Mouse (Mus musculus) spleen, adult 12 weeks (tissue): ENCODE results near the gene Csrnp1.

Source experiments
- DNase-seq: peaks from one replicate; pipeline ENCODE4 v3.0.0; 2022; ENCODE audit warnings: low spot score

Gene Csrnp1

DNA sequence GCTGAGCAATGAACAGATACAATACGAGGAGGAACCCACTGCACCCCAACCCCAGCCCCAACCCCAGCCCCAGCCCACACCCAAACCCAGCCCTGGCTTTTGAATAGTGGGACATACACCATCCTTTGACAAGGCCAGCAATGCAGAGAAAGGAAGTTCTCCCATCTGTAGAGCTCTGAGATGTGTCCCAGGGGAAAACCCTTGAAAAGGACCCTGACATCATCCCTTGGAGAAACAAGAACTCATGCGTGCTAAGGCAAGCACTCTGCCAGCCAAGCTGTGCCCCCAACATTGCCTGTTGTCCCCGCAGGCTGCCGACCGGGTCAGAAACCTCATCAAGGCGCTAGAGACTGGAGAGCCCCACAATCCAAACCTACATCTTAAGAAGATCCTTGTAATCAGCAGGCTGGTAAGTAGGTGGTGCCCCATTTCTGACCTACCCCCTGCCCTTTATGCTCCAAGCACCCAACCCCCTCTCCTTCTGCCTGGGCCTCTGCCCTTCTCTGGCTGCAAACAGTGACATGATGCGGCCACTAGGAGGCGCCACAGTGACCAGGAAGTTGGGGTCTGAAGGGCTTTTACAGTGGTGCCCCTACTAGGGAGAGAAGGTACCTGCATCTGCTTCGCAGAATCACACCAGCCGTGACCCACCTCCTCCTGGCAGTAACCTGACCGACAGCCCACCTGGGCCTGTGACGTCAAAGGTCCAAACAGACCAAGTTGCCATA, 39.1 kb downstream of the Csrnp1 start:
- DNase-seq, result no peak

DNA sequence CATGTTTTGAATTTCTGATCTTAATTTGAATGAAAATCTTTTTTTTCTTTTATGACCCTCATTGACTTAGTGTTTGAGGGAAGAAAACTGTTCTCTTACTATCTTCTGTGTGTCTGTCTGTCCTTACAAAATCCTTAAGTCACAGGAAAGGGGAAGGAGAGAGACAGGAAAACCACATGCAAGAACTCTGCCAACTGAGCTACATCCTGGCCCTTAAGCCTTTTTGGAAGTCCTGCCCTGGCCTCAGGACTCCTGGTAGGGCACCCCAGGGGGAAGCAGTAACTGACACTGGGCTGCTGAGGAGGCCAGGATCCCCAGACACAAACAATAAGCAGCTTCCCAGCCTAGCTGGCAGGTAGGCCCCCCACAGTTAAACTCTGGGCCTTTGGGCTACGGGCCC, 41.1 kb downstream of the Csrnp1 start:
- DNase-seq, result no peak

DNA sequence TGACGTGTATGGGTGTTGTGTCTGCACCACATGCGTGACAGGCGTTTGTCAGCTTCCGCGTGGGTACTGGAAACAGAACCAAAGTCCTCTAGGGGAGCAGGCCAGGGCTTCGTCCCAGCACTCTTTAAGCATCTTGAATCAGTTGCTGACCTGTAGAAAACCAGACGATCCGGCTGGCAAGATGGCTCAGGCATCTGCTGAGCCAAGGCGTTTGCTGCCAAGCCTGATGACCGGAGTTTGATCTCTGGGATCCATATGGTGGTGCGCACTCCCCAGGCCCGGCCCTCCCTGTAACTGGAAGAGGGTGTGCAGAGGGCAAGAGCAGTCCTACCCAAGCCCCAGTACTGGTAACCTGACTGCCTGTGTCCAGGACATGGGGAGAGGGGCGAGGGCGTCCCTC, 42.6 kb downstream of the Csrnp1 start:
- DNase-seq, result no peak

DNA sequence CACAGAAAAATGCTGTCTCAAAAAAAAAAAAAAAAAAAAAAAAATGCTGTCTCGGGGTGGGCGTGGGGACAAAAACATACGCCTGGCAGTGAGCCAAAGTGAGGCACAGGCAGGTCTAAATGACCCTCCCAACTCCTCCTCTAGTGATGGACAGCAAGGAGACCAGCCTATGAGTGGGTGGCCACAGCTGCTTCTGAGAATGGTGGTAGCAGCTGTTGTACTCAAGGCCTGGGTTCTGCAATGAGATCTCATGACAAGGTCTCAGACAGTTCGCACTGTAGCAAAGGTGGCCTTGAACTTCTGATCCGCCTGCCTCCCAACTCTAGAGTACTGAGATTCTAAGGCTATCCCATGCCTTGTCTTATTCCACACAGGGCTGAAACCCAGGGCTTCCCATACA, 43.1 kb downstream of the Csrnp1 start:
- DNase-seq, result no peak

DNA sequence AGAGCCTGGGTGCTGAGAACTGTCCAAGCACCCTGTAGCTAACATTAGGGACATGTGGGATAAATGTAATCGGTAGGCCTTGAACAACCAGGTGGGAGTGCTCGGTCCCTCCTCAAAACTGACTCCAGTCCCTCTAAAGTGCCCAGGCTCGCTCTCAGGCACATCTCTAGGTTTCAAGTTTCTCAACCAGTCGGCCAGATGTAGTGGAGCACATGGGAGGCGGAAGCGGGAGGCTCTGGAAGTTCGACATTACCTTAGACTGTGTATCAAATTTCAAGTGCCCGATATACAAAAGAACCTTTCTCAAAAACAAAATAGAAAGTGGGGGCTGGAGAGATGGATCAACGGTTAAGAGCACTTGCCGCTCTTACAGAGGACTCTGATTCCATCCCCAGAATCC, 44.8 kb downstream of the Csrnp1 start:
- no peak for DNase-seq

DNA sequence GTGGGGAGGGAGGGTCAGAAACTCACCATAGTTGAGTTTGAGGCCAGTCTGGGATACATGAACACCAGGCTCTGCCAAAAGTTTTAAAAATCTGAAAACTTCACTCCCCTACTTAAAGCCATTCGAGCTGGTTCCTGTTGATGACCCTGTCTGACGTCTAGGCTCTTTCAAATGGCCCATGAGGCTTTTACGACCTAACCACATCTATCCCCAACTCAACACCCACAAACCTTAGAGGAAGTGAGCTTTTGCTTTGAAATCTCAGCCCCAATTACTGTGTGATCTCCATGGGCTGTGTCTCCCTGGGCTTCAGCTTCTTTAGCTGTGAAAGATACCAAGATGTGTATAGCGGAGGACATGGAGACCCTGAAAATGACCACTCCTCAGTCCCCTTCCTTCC, 46.0 kb downstream of the Csrnp1 start:
- DNase-seq, result no peak

DNA sequence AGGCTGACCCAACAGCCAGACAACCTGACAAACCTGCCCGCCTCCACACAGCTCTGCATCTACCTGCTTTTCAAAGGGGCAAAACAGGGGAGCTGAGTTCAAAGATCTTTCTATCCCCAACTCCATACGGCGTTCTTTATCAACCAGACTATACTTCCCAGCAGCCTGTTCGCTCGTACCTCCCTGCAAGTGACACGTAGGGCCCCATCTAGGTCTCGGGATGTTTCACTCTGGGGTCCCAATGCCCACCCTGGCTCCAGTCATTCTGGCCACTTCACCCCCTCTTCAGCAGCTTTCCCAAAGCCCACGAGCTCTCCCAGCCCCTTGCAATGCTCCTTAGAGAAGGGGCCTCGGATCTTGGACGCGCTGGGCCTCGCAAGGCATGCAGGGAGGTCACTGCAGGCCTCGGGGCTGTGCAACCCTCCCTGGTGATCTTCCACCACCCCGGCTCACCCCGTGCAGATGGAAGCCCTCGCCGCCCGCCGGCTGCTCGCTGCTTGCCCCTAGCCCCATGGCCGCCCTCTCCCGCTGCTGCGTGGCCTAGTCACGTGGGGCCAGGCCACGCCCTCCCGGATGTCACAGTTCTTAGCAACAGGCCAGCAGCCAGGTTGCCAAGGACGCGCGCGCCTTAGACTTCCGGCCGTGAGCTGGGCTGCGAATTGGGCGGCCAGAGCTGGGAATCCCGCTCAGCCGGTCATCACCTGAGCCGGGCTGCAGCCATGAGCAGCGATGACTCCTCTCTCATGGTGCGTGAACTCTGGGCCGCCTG, 47.3 kb downstream of the Csrnp1 start, which contains the start of the genes Gorasp1 and Ttc21a:
Gene Gorasp1, minus strand, starts transcription at position 561 of the 769 bp plus-strand sequence.
Gene Ttc21a, plus strand, starts transcription at position 602 of the 769 bp plus-strand sequence.
- peak; percentile 80 for DNase-seq

DNA sequence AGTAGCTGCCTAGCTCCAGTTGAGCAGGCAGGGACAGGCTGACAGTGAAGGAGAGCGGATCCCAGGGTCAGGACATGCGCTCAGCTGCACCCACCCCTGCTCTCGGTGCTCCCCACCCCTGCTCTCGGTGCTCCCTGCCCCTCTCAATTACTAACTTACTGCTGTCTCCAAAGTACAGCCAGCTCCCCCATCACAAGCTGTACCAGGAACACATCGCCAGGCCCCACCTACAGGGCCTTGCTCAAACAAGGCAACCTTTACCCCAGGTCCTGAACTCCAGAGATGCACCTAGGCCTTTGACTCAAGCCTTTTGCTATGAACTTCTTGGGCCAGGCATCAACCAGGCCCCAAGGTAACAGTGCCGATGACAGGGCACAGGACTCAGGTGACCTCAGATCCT, 50.8 kb downstream of the Csrnp1 start:
- no peak for DNase-seq

DNA sequence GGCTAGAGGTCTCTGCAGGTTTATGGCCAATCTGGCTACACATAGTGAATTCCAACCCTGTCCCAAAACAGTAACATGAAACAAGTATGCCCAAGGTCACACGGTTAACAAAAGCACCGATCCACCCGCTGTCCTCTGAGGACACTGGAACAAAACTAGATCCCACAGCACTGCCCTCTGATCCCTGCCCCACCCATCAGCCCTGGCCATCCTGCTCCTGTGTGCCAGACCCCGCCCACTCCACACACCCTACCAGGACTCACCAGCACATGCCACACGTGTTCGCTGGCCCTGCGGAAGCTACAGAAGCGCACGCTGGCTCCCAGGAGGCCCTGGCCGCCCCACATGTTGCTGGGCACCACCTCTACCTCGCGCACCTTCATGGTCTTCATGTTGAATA, 52.1 kb downstream of the Csrnp1 start:
- no peak for DNase-seq

DNA sequence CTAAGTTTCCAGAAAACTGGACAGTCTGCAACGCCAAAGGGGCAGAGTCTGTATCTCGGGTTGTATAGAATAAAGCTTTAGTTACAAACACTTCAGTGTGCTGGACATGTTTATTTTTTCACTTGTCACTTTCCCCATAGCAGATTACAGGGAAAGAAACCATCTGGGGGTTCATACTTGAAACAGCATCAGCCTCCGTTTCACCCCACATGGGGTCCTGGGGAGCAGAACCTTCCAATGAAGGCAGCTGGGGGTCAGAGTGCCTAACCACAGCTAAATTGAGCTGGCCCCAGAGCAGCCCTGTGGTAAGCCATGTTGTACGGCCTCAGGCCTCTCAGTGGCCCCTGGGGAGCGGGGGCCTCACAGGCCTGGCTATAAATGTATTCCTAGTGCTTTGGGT, 58.0 kb downstream of the Csrnp1 start:
- DNase-seq, result no peak

DNA sequence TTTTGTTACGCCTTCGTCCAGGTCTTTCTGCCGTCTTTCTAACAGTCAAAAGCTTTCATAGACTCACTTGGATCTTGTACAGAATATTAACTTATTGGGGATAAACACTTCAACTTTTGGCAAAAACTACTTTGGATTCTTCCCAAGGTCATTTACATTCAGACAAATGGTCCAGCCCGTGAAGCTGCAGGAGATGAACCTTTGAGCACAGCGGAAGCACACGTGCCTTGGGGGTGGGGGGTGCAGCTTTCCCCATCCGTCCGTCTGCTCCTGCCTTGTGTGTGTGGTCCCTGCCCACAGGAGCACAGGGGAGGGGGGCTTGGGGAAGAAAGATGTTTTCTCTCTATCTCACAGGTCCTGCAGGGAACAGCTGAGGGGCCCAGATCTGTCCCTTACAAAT, 58.7 kb downstream of the Csrnp1 start:
- DNase-seq, result no peak

DNA sequence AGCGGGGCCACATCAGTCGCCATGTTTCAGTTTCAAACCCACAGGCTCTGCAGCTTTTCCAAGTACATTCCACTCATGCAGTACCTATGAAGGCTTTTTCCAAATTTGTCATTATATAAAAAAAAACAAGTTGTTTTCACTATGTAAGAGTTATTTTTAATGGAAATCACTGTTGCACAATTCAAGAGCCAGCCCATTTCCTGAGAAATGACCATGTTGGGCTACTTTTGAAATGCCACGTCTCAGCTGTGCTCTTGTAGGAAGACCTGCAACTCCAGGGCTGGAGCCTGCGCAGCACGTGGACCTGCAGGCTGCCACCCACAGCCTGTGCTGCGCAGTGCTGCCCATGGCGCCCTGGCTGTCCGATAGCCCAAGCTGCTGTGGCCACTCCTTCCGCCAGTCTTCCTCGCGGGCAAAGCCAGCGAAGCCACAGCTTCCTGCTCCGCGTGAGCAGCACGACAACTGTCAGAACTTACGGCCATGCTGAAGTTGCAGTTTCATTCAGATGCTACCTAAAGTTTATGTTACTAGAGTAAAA, 59.3 kb downstream of the Csrnp1 start:
- no peak for DNase-seq

DNA sequence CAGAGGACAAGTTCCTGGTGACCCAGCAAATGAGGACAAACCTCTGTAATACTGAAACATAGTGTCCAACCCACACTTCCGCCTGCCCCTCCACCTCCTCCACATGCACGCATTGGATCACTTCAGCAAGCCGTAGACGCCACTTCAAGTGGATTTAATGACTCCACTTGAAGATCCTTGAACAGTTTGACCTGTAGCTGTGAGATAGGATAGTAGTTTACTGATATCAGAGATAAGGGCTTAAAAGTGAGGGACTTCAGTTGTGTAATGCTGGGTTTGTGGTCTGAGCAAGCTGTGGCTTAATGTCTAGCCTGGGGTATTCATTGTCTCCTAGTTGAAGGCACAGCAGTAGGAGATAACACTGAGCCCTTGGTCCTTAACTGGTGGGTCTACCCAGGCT, 61.0 kb downstream of the Csrnp1 start:
- DNase-seq, result no peak
